Mouse (Mus musculus): ENCODE data around the gene Pank1. TPM values are rescaled to one million over a fixed set of nuclear protein-coding genes. Genes with fewer than 3 reads are reported as not detected.

The Pank1 gene
- polyA plus RNA-seq, 1 experiment from 2014 or later: 10.4 TPM

MicroRNAs within 50 kb of the gene (microRNA counts, 519-probe panel; counts per million panel counts)
- 5,916 counts per million, percentile 80 among the panel's probes with 10 or more counts for microRNA mmu-miR-107

Small RNA genes lying within 50 kb of the gene (microRNA-seq; reads per million reads assigned to microRNA genes)
- gene Mir107: 2,045 reads per million, percentile 85 among the genes with 10 or more reads in this experiment

Other genes with a start within 250 kb of the Pank1 start
- 0.25 TPM in 1 of 2 replicates, not detected in the other for gene Ifit1bl2, start 238.7 kb downstream of the Pank1 start, polyA plus RNA-seq (2014; fragmentation: Nextera tagmentation; extraction: Ambion mirVana)
- 0.36 TPM in 1 of 2 replicates, not detected in the other for gene Ifit1, start 238.6 kb downstream of the Pank1 start, polyA plus RNA-seq (2014; fragmentation: Nextera tagmentation; extraction: Ambion mirVana)
- gene Slc16a12, start 132.2 kb downstream of the Pank1 start, polyA plus RNA-seq (2014; fragmentation: Nextera tagmentation; extraction: Ambion mirVana): 2.7 and 3.0 TPM in 2 replicates
- 66.6 and 67.6 TPM in 2 replicates for gene Kif20b, start 42.9 kb upstream of the Pank1 start, polyA plus RNA-seq (2014; fragmentation: Nextera tagmentation; extraction: Ambion mirVana)

All from midbrain, embryonic 11.5 days (tissue).